Mouse (Mus musculus): ENCODE measurements around the gene Ada. TPM values are rescaled to one million over a fixed set of nuclear protein-coding genes. Genes with fewer than 3 reads are reported as not detected.
A peak's percentile ranks its signal among the peaks of the same experiment; 100 is the strongest.
"Not testable (repeated sequence)": the region's sequence is repeated elsewhere in the genome, so short reads cannot be mapped to it uniquely, and the experiment has no call there.

Gene Ada
- polyA plus RNA-seq, 1 experiment from 2014 or later = 9.5 TPM

DNA sequence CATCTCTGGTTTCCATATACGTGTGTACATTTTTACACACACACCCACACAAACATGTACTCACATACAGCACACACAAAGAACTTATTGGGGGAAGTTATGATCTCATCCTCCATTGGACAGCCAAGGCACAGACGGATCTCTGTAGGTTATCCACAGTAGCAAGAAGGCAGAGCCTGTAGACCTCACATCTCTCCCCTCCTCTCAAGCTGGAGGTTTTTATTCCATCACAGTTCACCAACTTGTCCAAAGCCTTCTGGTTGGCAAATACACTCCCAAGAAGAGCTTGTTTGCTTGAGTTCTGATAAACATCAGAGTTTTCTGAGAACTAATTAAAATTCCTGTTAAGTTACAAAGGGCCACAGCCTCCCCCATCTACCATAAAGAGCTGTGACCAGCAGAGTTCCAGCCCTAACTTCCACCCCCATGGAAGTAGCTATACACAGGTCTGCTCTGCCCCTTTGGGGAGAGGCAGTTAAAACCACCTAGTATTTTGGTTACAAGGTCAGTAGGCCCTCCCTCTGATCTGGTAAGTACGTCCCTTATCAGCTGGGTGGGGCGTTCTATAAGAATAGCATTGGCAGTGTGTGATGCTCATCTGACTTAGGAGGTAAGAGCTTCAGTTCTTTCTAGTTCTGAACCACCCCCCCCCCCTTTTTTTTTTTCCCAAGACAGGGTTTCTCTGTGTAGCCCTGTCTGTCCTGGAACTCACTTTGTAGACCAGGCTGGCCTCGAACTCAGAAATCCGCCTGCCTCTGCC, 58.0 kb downstream of the Ada start:
- Histone ChIP-seq H3K4me2 (no peak overlapping the region), H3K4me3 (replicated peaks) (no peak overlapping the region), H3K4me1 (peaks cover 61% of the 10 kb centered on the region), H3K9ac (no peak overlapping the region), H3K36me3 (no peaks in the 10 kb centered on the region), H3K9me3 (replicated peaks) (no peaks in the 10 kb centered on the region), H3K27me3 (no peaks in the 10 kb centered on the region), H3K27ac (peak overlapping the region; percentile 41)
- 80% methylated on average over 6 of the region's 6 CpGs for WGBS
- no peak for ATAC-seq (replicated peaks; ENCODE audit: low FRiP score)

- Histone ChIP-seq H3K36me3 (no peaks in the 10 kb centered on the region), H3K4me2 (no peak overlapping the region), H3K9me3 (replicated peaks) (no peaks in the 10 kb centered on the region), H3K9ac (no peak overlapping the region), H3K4me1 (peaks cover 63% of the 10 kb centered on the region), H3K4me3 (replicated peaks) (no peak overlapping the region), H3K27me3 (no peaks in the 10 kb centered on the region), H3K27ac (peak overlapping the region; percentile 22; the same call in 1 of the 2 replicates)
- 75% methylated on average over 8 of the region's 8 CpGs for WGBS
- ATAC-seq (replicated peaks; ENCODE audit: low FRiP score) = no peak
Observed at GRCm38 (mm10) chr2:163690409-163691304, 59.4 kb downstream of the Ada start.

DNA sequence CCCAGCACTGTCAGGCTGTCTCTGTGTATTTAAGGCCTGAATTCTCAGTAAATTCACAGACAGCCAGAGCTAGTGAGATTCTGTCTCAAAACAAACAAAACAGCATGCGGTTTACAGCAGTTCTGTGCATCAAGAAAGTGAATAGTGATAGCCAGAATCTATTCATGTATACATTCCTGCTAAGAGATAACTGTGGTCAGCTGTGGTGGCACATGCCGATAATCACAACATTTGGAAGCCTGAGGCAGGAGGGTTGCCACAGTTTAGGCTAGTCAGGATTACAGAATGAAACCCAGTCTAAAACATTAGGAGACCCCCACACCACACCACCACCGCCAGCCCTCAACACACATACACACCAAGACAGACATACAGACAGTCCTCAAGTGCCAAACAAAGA, 60.3 kb downstream of the Ada start:
- no peak for ATAC-seq (replicated peaks; ENCODE audit: low FRiP score)
- H3K4me3 ChIP-seq (replicated peaks) = no peak overlapping the region
- no peaks in the 10 kb centered on the region for H3K27me3 ChIP-seq
- no peaks in the 10 kb centered on the region for H3K36me3 ChIP-seq
- no peaks in the 10 kb centered on the region for H3K9me3 ChIP-seq (replicated peaks)
- WGBS = 77% methylated on average over 3 of the region's 3 CpGs
- H3K4me2 ChIP-seq = no peak overlapping the region
- peak overlapping the region; percentile 13; the same call in 1 of the 2 replicates for H3K27ac ChIP-seq
- H3K4me1 ChIP-seq = peaks cover 72% of the 10 kb centered on the region
- H3K9ac ChIP-seq = no peak overlapping the region

DNA sequence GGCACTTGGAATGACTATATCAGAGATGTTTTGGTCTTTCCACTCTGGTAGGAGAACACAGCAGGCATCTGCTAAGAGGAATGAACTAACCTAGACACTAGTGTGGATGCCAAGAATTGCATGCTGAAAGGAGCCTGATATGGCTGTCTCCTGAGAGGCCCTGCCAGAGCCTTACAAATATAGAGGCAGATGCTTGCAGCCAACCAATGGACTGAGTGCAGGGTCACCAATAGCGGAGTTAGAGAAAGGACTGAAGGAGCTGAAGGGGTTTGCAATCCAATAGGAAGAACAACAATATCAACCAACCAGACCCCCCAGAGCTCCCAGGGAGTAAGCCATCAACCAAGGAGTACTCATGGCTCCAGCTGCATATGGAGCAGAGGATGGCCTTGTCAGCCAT, 61.7 kb downstream of the Ada start:
- ATAC-seq (replicated peaks; ENCODE audit: low FRiP score); H3K27me3 ChIP-seq; H3K9ac ChIP-seq; H3K4me3 ChIP-seq (replicated peaks); H3K27ac ChIP-seq; H3K36me3 ChIP-seq; H3K9me3 ChIP-seq (replicated peaks); H3K4me2 ChIP-seq: not testable (repeated sequence)
- peaks cover 60% of the 10 kb centered on the region for H3K4me1 ChIP-seq
- WGBS = 92% methylated on average over 1 of the region's 1 CpGs

GRCm38 (mm10) chr2:163686886-163687285, 63.2 kb downstream of the Ada start:
- WGBS = 54% methylated on average over 3 of the region's 3 CpGs
- no peak overlapping the region for H3K9ac ChIP-seq
- no peaks in the 10 kb centered on the region for H3K36me3 ChIP-seq
- 0 out of 2 replicates have a peak overlapping the region, but pooled peaks have one; percentile 76 for H3K27ac ChIP-seq
- no peak for ATAC-seq (replicated peaks; ENCODE audit: low FRiP score)
- H3K9me3 ChIP-seq (replicated peaks) = no peaks in the 10 kb centered on the region
- H3K4me1 ChIP-seq = peaks cover 47% of the 10 kb centered on the region
- H3K27me3 ChIP-seq = no peaks in the 10 kb centered on the region
- no peak overlapping the region for H3K4me2 ChIP-seq
- H3K4me3 ChIP-seq (replicated peaks) = no peak overlapping the region

DNA sequence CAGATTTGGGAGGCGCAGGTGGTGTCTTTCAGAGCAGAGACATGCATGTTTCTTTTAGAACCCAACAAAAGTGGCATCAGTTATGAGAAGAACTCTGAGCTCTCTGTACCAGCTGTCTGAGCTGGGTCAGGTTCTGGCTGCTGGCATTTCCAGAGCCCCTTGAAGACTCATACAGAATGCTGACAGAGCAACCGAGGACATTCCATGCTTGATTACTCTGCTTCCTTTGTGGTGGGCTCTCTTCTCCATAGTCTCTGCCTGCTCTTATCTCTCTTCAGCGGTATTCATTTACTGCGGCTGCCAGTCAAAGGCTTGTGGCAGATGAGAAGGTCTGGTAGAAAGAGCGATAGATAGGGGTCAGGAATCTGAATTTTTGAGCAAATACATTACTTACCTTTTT, 63.8 kb downstream of the Ada start:
- Histone ChIP-seq H3K27me3 (no peaks in the 10 kb centered on the region), H3K27ac (peak overlapping the region; percentile 76), H3K36me3 (no peaks in the 10 kb centered on the region), H3K9me3 (replicated peaks) (no peaks in the 10 kb centered on the region), H3K9ac (no peak overlapping the region), H3K4me1 (peaks cover 41% of the 10 kb centered on the region), H3K4me3 (replicated peaks) (no peak overlapping the region), H3K4me2 (no peak overlapping the region)
- ATAC-seq (replicated peaks; ENCODE audit: low FRiP score) = no peak
- WGBS = 79% methylated on average over 5 of the region's 5 CpGs

DNA sequence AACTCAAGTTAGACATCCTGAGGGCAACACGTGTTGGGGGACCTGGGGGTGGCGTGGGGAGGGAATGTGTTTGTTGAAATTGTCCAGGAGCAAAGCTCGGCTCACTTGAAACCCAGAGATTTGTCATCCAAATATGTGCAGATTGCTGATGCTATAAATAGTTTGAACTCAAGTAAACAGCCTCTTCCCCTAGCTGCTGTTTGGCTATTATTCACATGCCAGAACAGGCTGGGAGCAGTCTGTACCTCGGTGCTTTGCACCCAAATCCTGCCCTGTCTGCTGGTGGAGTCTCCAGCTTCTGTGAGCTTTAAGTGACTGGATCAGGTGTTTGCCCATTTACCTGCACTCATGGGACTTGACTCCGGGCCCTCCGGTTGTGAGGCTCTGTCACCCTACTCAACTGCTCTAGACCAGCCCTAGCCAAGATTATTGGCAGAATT, 64.3 kb downstream of the Ada start:
- ATAC-seq (replicated peaks; ENCODE audit: low FRiP score) = 0 out of 2 replicates have a peak, but pooled peaks have one; percentile 25
- H3K27me3 ChIP-seq = no peaks in the 10 kb centered on the region
- no peak overlapping the region for H3K9ac ChIP-seq
- H3K36me3 ChIP-seq = peaks cover 3% of the 10 kb centered on the region; the same call in 1 of the 2 replicates
- 53% methylated on average over 6 of the region's 6 CpGs for WGBS
- H3K9me3 ChIP-seq (replicated peaks) = no peaks in the 10 kb centered on the region
- H3K4me1 ChIP-seq = peaks cover 37% of the 10 kb centered on the region
- H3K27ac ChIP-seq = peak overlapping the region; percentile 76
- H3K4me3 ChIP-seq (replicated peaks) = no peak overlapping the region
- H3K4me2 ChIP-seq = no peak overlapping the region

DNA sequence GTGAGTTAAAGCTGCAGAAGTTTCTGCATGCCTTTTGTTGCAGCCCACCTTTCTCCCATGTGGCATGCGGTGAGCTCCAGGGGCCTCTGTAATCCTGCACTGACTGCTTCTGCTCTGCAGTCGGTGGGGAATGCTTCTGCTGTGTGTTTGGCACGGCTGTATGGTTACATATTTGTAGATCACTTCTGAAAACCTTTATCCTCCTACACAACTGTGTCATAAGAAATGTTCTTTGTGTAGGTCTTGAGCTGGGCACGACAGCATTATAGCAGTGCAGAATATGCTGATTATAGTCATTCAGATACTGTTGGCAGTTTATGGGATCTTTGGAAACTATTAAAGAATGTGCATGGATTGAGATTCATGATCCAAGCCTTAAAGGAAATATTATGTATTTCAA, 64.8 kb downstream of the Ada start:
- no peak overlapping the region for H3K9ac ChIP-seq
- no peak overlapping the region for H3K4me3 ChIP-seq (replicated peaks)
- H3K4me2 ChIP-seq = no peak overlapping the region
- peak overlapping the region; percentile 76 for H3K27ac ChIP-seq
- no peak for ATAC-seq (replicated peaks; ENCODE audit: low FRiP score)
- H3K36me3 ChIP-seq = peaks cover 3% of the 10 kb centered on the region; the same call in 1 of the 2 replicates
- H3K4me1 ChIP-seq = peaks cover 32% of the 10 kb centered on the region
- no peaks in the 10 kb centered on the region for H3K9me3 ChIP-seq (replicated peaks)
- 53% methylated on average over 4 of the region's 4 CpGs for WGBS
- H3K27me3 ChIP-seq = no peaks in the 10 kb centered on the region

DNA sequence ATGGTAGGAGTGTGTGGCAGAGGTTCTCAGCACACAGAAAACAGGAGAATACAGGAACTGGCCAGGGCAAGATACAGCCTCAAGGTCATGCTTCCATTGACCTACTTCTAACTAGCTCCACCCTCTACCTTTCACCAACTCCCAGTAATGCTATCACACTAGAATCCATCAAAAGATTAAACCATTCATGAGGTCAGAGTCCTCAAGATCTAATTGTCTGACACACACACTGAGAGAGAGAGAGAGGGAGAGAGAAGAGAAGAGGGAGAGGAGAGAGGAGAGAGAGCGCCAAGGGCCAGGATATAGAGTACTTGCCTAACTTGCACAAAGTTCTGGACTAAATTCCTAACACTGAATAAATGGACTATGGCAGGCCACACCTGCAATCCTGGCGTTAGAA, 67.7 kb downstream of the Ada start:
- 86% methylated on average over 2 of the region's 2 CpGs for WGBS
- Histone ChIP-seq H3K36me3 (peaks cover 3% of the 10 kb centered on the region; the same call in 1 of the 2 replicates), H3K27me3 (no peaks in the 10 kb centered on the region), H3K4me3 (replicated peaks) (no peak overlapping the region), H3K9ac (no peak overlapping the region), H3K4me2 (no peak overlapping the region), H3K4me1 (peaks cover 19% of the 10 kb centered on the region), H3K27ac (no peak overlapping the region), H3K9me3 (replicated peaks) (no peaks in the 10 kb centered on the region)
- no peak for ATAC-seq (replicated peaks; ENCODE audit: low FRiP score)

GRCm38 (mm10) chr2:163676745-163677144, 73.3 kb downstream of the Ada start:
- Histone ChIP-seq H3K9me3 (replicated peaks) (no peaks in the 10 kb centered on the region), H3K4me2 (no peak overlapping the region), H3K27ac (no peak overlapping the region; the same call in 1 of the 2 replicates), H3K4me1 (peaks cover 35% of the 10 kb centered on the region), H3K36me3 (peaks cover 4% of the 10 kb centered on the region; the same call in 1 of the 2 replicates), H3K27me3 (no peaks in the 10 kb centered on the region), H3K9ac (no peak overlapping the region), H3K4me3 (replicated peaks) (no peak overlapping the region)
- ATAC-seq (replicated peaks; ENCODE audit: low FRiP score) = no peak
- 92% methylated on average over 3 of the region's 3 CpGs for WGBS

All from kidney, embryonic 15.5 days (tissue).